Mouse (Mus musculus): ENCODE measurements around the gene C130032M10Rik. TPM values are rescaled to one million over a fixed set of nuclear protein-coding genes. Genes with fewer than 3 reads are reported as not detected.

Gene C130032M10Rik
- total RNA-seq, 2 experiments from 2014 or later: not detected

Other genes starting within 250 kb of the C130032M10Rik start
- gene Bcl2a1c, start 185.6 kb upstream of the C130032M10Rik start, total RNA-seq (2014; fragmentation: Nextera tagmentation): not detected in 2 replicates
- not detected in 2 replicates for gene Bcl2a1c, start 185.6 kb upstream of the C130032M10Rik start, total RNA-seq (2017)
- 47.3 and 55.2 TPM in 2 replicates for gene Crtap, start 125.0 kb upstream of the C130032M10Rik start, total RNA-seq (2014; fragmentation: Nextera tagmentation)
- gene Crtap, start 125.0 kb upstream of the C130032M10Rik start, total RNA-seq (2017): 21.0 and 21.4 TPM in 2 replicates
- gene Glb1, start 114.6 kb upstream of the C130032M10Rik start, total RNA-seq (2014; fragmentation: Nextera tagmentation): 38.7 and 46.7 TPM in 2 replicates
- 40.8 and 42.9 TPM in 2 replicates for gene Glb1, start 114.6 kb upstream of the C130032M10Rik start, total RNA-seq (2017)
- gene Tmppe, start 114.6 kb upstream of the C130032M10Rik start, total RNA-seq (2014; fragmentation: Nextera tagmentation): 5.7 and 6.7 TPM in 2 replicates
- 5.9 and 6.8 TPM in 2 replicates for gene Tmppe, start 114.6 kb upstream of the C130032M10Rik start, total RNA-seq (2017)
- not detected in 2 replicates for gene Ccr4, start 10.8 kb upstream of the C130032M10Rik start, total RNA-seq (2014; fragmentation: Nextera tagmentation)
- gene Ccr4, start 10.8 kb upstream of the C130032M10Rik start, total RNA-seq (2017): not detected in 2 replicates
- not detected in 2 replicates for gene Trim71, start 48.7 kb downstream of the C130032M10Rik start, total RNA-seq (2014; fragmentation: Nextera tagmentation)
- gene Trim71, start 48.7 kb downstream of the C130032M10Rik start, total RNA-seq (2017): not detected in 2 replicates
- 36.6 and 48.7 TPM in 2 replicates for gene Cnot10, start 124.5 kb downstream of the C130032M10Rik start, total RNA-seq (2014; fragmentation: Nextera tagmentation)
- 55.7 and 60.1 TPM in 2 replicates for gene Cnot10, start 124.5 kb downstream of the C130032M10Rik start, total RNA-seq (2017)
- 23.6 and 32.6 TPM in 2 replicates for gene Dync1li1, start 173.1 kb downstream of the C130032M10Rik start, total RNA-seq (2014; fragmentation: Nextera tagmentation)
- 44.0 and 45.1 TPM in 2 replicates for gene Dync1li1, start 173.1 kb downstream of the C130032M10Rik start, total RNA-seq (2017)
- 26.2 and 30.5 TPM in 2 replicates for gene Cmtm6, start 215.4 kb downstream of the C130032M10Rik start, total RNA-seq (2014; fragmentation: Nextera tagmentation)
- 46.7 and 50.0 TPM in 2 replicates for gene Cmtm6, start 215.4 kb downstream of the C130032M10Rik start, total RNA-seq (2017)